Mouse (Mus musculus) forebrain, embryonic 11.5 days (tissue): Measurements from ENCODE around the gene Ntrk1. TPM values are rescaled to one million over a fixed set of nuclear protein-coding genes. Genes with fewer than 3 reads are reported as not detected.

Experiments used
- ATAC-seq: fragments of 200-750 bp; cut with Nextera tagmentation; replicated peaks from 2 replicates; pipeline ENCODE4 v1.8.0; 2017; ENCODE audit warnings: moderate TSS enrichment; ENCODE audit not compliant: low FRiP score
- DNase-seq: peaks from one replicate; pipeline ENCODE4 v3.0.0-alpha.2; 2017; ENCODE audit warnings: low spot score
- H3K27ac ChIP-seq: fragments of 300-500 bp; sonication (generic); 2 replicates; pipeline ENCODE4 v1.5.1; 2014; ENCODE audit warnings: low read depth, low read length
- H3K27me3 ChIP-seq: fragments of 300-500 bp; sonication (generic); 2 replicates; pipeline ENCODE4 v1.6.1; 2014; ENCODE audit warnings: mild to moderate bottlenecking, low read length, mixed read lengths; ENCODE audit not compliant: control insufficient read depth, insufficient read depth
- H3K36me3 ChIP-seq: fragments of 300-500 bp; sonication (generic); 2 replicates; pipeline ENCODE4 v1.6.1; 2014; ENCODE audit warnings: mild to moderate bottlenecking, low read length, moderate library complexity, mixed read lengths; ENCODE audit not compliant: control insufficient read depth, insufficient read depth
- H3K4me1 ChIP-seq: fragments of 300-500 bp; sonication (generic); replicated peaks from 2 replicates; pipeline ENCODE4 v1.6.1; 2014; ENCODE audit warnings: low read length, mixed read lengths; ENCODE audit not compliant: control insufficient read depth, insufficient read depth
- H3K4me2 ChIP-seq: fragments of 300-500 bp; sonication (generic); 2 replicates; pipeline ENCODE4 v1.6.1; 2014; ENCODE audit warnings: low read depth, mild to moderate bottlenecking, low read length, moderate library complexity, mixed read lengths; ENCODE audit not compliant: severe bottlenecking
- H3K4me3 ChIP-seq: fragments of 300-500 bp; sonication (generic); 2 replicates; pipeline ENCODE4 v1.5.1; 2014; ENCODE audit warnings: low read depth, low read length
- H3K9ac ChIP-seq: fragments of 300-500 bp; sonication (generic); 2 replicates; pipeline ENCODE4 v1.6.1; 2014; ENCODE audit warnings: low read length
- H3K9me3 ChIP-seq: fragments of 300-500 bp; sonication (generic); 2 replicates; pipeline ENCODE4 v1.6.1; 2016; ENCODE audit warnings: low read length, mixed read lengths; ENCODE audit not compliant: control insufficient read depth
- WGBS: fragments of 180-500 bp; shearing (Covaris S2); extraction: QIAGEN DNeasy Blood & Tissue Kit; methylation state at CpG from one replicate; pipeline ENCODE4 v1.1.7; 2014; 5-methylcytosine and 5-hydroxymethylcytosine counted together
- polyA plus RNA-seq: library from polyadenylated mRNA; unstranded; fragments of >200 nt; fragmentation: Nextera tagmentation; extraction: Ambion mirVana; gene quantifications from 2 replicates; pipeline ENCODE4 v1.2.1, GENCODE M21; 2014

Ntrk1 gene
- polyA plus RNA-seq, 1 experiment from 2014 or later: 0.45 TPM

DNA sequence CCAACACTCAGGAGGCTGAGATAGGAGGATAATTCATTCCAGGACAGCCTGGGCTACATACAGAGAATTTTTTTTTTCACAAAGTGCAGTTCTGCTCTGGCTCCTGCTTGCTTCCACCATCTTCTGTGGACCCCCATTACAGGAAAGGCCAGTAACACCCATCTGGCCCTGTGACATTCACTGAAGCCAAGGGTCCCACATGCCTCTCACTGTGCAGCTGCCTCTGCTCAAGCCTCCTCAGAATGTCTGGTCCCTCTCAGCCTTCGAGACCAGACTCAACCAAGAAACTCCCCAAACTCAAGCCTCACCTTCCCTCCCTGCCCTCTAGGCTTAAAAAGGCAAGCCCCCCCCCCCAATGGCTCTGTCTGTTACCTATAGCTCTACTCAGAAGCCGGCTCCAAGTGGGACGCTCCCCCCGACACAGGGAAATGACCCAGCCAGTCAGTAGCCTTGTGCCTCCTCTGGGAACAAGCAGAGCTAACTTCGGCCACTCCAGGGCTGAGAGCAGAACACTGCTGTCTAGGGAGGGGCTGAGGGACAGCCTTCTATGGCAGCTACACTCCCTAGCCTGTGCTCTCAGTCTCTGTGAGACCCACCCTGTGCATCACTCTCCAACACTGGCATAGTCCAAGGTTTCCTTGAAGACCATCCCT is 29.2 kb downstream of the Ntrk1 start:
- Histone ChIP-seq H3K27ac (0 out of 2 replicates have a peak overlapping the region, but pooled peaks have one; percentile 3), H3K4me1 (peaks cover 7% of the 10 kb centered on the region; the same call in 1 of the 2 replicates), H3K27me3 (peaks cover 11% of the 10 kb centered on the region; the same call in 1 of the 2 replicates), H3K4me2 (no peak overlapping the region), H3K36me3 (no peaks in the 10 kb centered on the region), H3K9me3 (no peaks in the 10 kb centered on the region), H3K4me3 (no peak overlapping the region), H3K9ac (no peak overlapping the region)
- no peak for DNase-seq
- no peak for ATAC-seq
- WGBS: 76% methylated on average over 5 of the region's 5 CpGs

DNA sequence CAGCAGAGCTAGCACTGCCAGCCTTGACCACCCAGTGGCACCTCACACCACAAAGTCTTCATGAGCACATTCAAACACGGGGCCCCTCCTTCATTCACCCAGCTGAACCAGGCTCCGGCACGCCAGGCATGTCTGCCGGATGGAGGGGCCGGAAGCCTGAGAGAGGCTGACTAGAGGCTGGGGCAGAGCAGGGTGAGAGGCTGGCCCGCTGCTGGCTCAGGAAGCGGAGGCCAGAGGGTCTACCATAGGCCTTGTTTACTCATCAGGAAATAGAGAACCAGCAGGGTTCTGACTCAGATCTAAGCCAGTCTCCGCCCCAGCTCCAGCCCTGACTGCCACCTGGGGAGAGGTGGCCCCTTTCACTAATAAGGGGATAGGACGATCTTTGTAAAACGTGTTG is 29.9 kb downstream of the Ntrk1 start:
- Histone ChIP-seq H3K36me3 (no peaks in the 10 kb centered on the region), H3K27me3 (peaks cover 11% of the 10 kb centered on the region; the same call in 1 of the 2 replicates)

GRCm38 (mm10) chr3:87764506-87764905 is 30.5 kb downstream of the Ntrk1 start:
- no peak overlapping the region for H3K4me2 ChIP-seq
- peaks cover 7% of the 10 kb centered on the region; the same call in 1 of the 2 replicates for H3K4me1 ChIP-seq
- H3K9ac ChIP-seq: no peak overlapping the region
- H3K4me3 ChIP-seq: no peak overlapping the region
- 33% methylated on average over 10 of the region's 10 CpGs for WGBS
- no peaks in the 10 kb centered on the region for H3K9me3 ChIP-seq
- no peak for DNase-seq
- ATAC-seq: no peak
- peaks cover 10% of the 10 kb centered on the region; the same call in 1 of the 2 replicates for H3K27me3 ChIP-seq
- H3K36me3 ChIP-seq: no peaks in the 10 kb centered on the region
- 0 out of 2 replicates have a peak overlapping the region, but pooled peaks have one; percentile 3 for H3K27ac ChIP-seq

More for the DNA sequence above, 29.9 kb downstream of the Ntrk1 start:
- DNase-seq (peak; percentile 67), ATAC-seq (no peak)
- Histone ChIP-seq H3K4me1 (peaks cover 7% of the 10 kb centered on the region; the same call in 1 of the 2 replicates), H3K9me3 (no peaks in the 10 kb centered on the region), H3K4me2 (no peak overlapping the region), H3K9ac (no peak overlapping the region), H3K27ac (0 out of 2 replicates have a peak overlapping the region, but pooled peaks have one; percentile 3), H3K4me3 (no peak overlapping the region)
- WGBS: 12% methylated on average over 10 of the region's 10 CpGs

DNA sequence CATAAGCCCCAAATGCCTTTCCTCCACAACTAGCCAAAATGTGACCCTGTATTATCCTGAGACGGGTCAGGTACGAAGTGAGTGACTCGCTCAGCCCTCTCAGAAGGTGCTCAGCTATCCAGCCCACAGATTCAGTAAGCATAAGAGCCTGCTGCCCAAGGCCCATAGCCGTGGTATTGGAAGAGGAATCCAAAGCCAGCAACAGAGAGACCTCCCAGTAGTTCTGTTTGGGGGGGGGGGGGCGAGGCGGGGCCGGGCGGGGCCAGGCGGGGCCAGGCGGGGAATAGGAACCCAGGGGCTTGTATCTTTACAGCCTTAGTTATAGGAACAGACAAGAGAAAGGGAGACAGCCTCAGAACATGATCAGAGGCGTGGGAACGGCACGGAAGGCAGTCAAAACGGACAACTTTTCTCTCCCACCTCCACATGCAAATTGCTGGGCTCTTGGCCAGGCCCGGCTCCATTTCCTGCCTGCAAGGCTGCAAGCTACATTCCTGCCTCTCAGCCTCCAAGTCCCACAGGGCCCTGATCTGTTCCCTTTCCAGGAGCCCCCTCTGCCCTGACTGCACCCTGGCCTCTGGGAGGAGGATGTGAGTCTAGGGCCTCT is 31.2 kb downstream of the Ntrk1 start:
- Histone ChIP-seq H3K4me1 (peaks cover 7% of the 10 kb centered on the region; the same call in 1 of the 2 replicates), H3K27ac (no peak overlapping the region), H3K9me3 (no peaks in the 10 kb centered on the region), H3K4me3 (no peak overlapping the region), H3K9ac (no peak overlapping the region), H3K4me2 (0 out of 2 replicates have a peak overlapping the region, but pooled peaks have one; percentile 8), H3K27me3 (peaks cover 4% of the 10 kb centered on the region; the same call in 1 of the 2 replicates), H3K36me3 (no peaks in the 10 kb centered on the region)
- ATAC-seq (no peak), DNase-seq (peak; percentile 60)
- WGBS: 24% methylated on average over 15 of the region's 15 CpGs

GRCm38 (mm10) chr3:87763202-87763601 is 31.8 kb downstream of the Ntrk1 start:
- Histone ChIP-seq H3K4me2 (no peak overlapping the region), H3K4me1 (peaks cover 7% of the 10 kb centered on the region; the same call in 1 of the 2 replicates), H3K27ac (no peak overlapping the region), H3K36me3 (no peaks in the 10 kb centered on the region), H3K4me3 (no peak overlapping the region), H3K27me3 (peaks cover under 1% of the 10 kb centered on the region; the same call in 1 of the 2 replicates), H3K9ac (no peak overlapping the region), H3K9me3 (no peaks in the 10 kb centered on the region)
- ATAC-seq: no peak
- 51% methylated on average over 4 of the region's 4 CpGs for WGBS
- DNase-seq: no peak

- H3K27me3 ChIP-seq: no peaks in the 10 kb centered on the region; the same call in 1 of the 2 replicates
- no peaks in the 10 kb centered on the region for H3K9me3 ChIP-seq
- H3K9ac ChIP-seq: no peak overlapping the region
- 77% methylated on average over 20 of the region's 20 CpGs for whole genome bisulfite sequencing
- no peak overlapping the region for H3K4me2 ChIP-seq
- ATAC-seq: no peak
- H3K4me1 ChIP-seq: peaks cover 7% of the 10 kb centered on the region; the same call in 1 of the 2 replicates
- H3K27ac ChIP-seq: no peak overlapping the region
- H3K4me3 ChIP-seq: no peak overlapping the region
- DNase-seq: no peak
- no peaks in the 10 kb centered on the region for H3K36me3 ChIP-seq
These were observed 33.3 kb downstream of the Ntrk1 start for GRCm38 (mm10) chr3:87761408-87762375.

GRCm38 (mm10) chr3:87758641-87759040 is 36.3 kb downstream of the Ntrk1 start:
- H3K36me3 ChIP-seq: no peaks in the 10 kb centered on the region
- 40% methylated on average over 5 of the region's 5 CpGs for WGBS
- no peaks in the 10 kb centered on the region; the same call in 1 of the 2 replicates for H3K27me3 ChIP-seq
- no peak overlapping the region for H3K4me3 ChIP-seq
- H3K4me2 ChIP-seq: no peak overlapping the region
- DNase-seq: no peak
- H3K27ac ChIP-seq: no peak overlapping the region
- H3K4me1 ChIP-seq: peaks cover 5% of the 10 kb centered on the region; the same call in 1 of the 2 replicates
- H3K9me3 ChIP-seq: no peaks in the 10 kb centered on the region
- ATAC-seq: no peak
- H3K9ac ChIP-seq: no peak overlapping the region

DNA sequence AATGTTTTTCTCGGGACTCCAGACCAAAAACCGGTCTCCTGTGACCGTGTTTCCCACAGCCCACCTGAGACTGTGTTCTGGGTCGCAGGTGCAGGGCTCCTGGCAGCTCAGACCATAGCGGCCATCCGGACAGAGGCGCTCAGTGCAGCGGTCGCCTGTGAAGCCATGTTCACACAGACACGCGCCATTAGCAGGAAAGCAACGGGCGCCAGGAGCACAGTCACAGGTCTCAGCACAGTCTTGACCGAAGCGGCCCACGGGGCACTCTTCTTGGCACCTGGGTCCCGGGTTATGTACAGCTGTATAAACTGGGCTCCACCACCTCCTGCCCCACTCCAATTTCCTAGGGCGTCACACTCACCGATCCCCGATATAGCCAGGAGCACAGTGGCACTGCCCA is 38.5 kb downstream of the Ntrk1 start:
- H3K9me3 ChIP-seq: no peaks in the 10 kb centered on the region
- peak overlapping the region; percentile 44 for H3K9ac ChIP-seq
- H3K4me2 ChIP-seq: peak overlapping the region; percentile 44
- H3K4me1 ChIP-seq: peaks cover 5% of the 10 kb centered on the region; the same call in 1 of the 2 replicates
- H3K4me3 ChIP-seq: peak overlapping the region; percentile 10; the same call in 1 of the 2 replicates
- H3K27ac ChIP-seq: no peak overlapping the region
- 49% methylated on average over 20 of the region's 20 CpGs for WGBS
- H3K36me3 ChIP-seq: no peaks in the 10 kb centered on the region
- ATAC-seq (no peak), DNase-seq (no peak)
- no peaks in the 10 kb centered on the region; the same call in 1 of the 2 replicates for H3K27me3 ChIP-seq
